Mouse (Mus musculus) spleen, adult 2 months (tissue): Measurements from ENCODE around the gene Fzr1.

Experiments
- CTCF ChIP-seq: fragments of 200-500 bp; IDR thresholded peaks from 2 replicates; pipeline ENCODE4 v1.5.1; 2011; ENCODE audit warnings: mild to moderate bottlenecking, inconsistent platforms; ENCODE audit not compliant: insufficient read depth, insufficient read length, insufficient replicate concordance; ENCODE audit errors: extremely low read depth
- POLR2A ChIP-seq: fragments of 200-500 bp; IDR thresholded peaks from 2 replicates; pipeline ENCODE4 v1.6.1; 2011; ENCODE audit warnings: low read depth, low read length, inconsistent platforms

DNA sequence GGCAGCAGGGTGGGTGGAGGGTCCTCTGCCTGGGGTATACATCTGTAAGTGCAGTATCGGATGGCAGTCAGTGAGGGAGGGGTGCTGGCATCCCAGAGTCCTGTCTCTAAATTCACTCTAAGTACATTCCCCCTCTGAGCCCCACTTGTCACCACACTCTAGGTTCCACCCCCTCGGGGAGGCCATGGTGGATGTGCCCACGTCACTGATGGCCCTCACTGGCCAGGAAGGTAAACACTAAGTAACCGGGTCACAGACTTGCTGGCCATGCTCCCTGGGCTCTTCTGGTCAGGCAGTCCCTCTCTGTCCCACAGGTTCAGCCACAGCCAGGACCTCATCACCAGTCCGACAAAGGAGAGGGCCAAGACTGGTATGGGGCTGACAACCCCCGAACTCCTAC lies 43.9 kb upstream of the Fzr1 start:
- TF ChIP-seq POLR2A = no peak
- TF ChIP-seq CTCF = no peak
